Comparison of ENCODE assay signal across 9 mouse cellular contexts in the genomic region with DNA sequence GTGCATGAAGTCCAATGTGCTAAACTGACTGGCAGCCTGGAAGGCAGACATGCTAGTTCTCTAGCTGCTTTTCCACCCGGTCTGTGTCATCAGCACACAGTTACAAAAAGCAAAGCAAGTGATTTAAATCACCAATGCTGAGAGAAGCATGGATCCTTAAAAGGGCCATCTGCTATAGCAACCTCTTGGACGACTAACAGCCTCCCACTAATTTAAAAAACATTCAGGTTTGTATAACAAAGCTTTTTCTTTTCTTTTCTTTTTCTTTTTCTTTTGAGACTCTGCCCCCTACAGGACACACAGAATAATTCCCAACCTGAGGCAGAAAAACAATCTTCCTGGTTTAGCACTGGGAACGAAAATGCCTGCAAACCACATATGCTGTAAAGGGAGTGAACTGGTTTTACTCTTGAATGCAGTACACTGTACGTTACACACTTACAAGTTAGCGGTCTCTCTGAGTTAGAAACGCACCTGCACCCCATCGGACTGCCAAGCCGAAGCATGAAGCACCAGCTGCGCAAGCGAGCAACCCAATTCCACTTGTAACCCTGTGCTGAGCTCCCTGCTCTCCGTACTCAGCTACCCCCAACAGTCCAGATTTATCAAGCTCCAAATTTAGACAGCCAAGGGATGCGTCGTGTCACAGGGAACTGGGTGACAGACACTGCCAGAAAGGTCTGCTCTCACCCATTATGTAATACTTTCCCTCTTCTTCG. TPM values are rescaled to one million over a fixed set of nuclear protein-coding genes. Genes with fewer than 3 reads are reported as not detected.
DNase-seq lines count a peak whose midpoint lies in the region; ATAC-seq and TF ChIP-seq lines count a peak whose summit lies in the region.
"Had no signal": no experiment of that assay in that cellular context is flagged by ENCODE, and none has a peak within 500 bp of the region (broad histone marks: within the 10 kb centered on the region; RNA-seq: fewer than 3 reads in every experiment).

No protein-coding gene starts in this region.

- H3K36me3 ChIP-seq in CH12.LX (replicated peaks in 1 of 2; ENCODE audit: control insufficient read depth in 1 of 2, insufficient read depth in 1 of 2, low read length in 1 of 2) = peaks cover 41 to 80% of the 10 kb centered on the region in 2 experiments
- peaks cover 8% of the 10 kb centered on the region; the same call in 1 of the 2 replicates for H3K36me3 ChIP-seq in heart, embryonic 15.5 days

- no peak overlapping the region for H3K9ac ChIP-seq in CH12.LX (ENCODE audit: insufficient read depth, low read depth)
- no peak overlapping the region for H3K9ac ChIP-seq in heart, embryonic 15.5 days
- H3K9ac ChIP-seq: midbrain, embryonic 12.5 days had no signal

- H3K9me3 ChIP-seq in CH12.LX (replicated peaks; ENCODE audit: low read length) = no peaks in the 10 kb centered on the region
- no peaks in the 10 kb centered on the region for H3K9me3 ChIP-seq in heart, embryonic 15.5 days (replicated peaks)
- H3K9me3 ChIP-seq: midbrain, embryonic 12.5 days had no signal

- TF ChIP-seq RAD21 in CH12.LX (IDR thresholded peaks at IDR 0.05; ENCODE audit: low read depth, low read length) = peak; percentile 55

- peak; percentile 19 for DNase-seq in CD4-positive, CD25-positive, alpha-beta regulatory T cell, adult 2 months (ENCODE audit: low read depth, low spot score)
- DNase-seq in CH12.LX (ENCODE audit: extremely low read depth) = peak; percentile 37
- peak; percentile 30 to 57 for DNase-seq in cerebellum, postnatal 36 days
- peak; percentile 53 for DNase-seq in layer of hippocampus, adult 11-12 months (ENCODE audit: low spot score)
- DNase-seq in thymus, postnatal 0 days (ENCODE audit: low spot score) = peak; percentile 59

- H3K27me3 ChIP-seq in CH12.LX (replicated peaks) = no peaks in the 10 kb centered on the region
- no peaks in the 10 kb centered on the region for H3K27me3 ChIP-seq in heart, embryonic 15.5 days

- in situ Hi-C loops in CH12.LX (cut with MboI; ENCODE audit: low pct_ligation_motif_present, low pct_unique_long_range_greater_than_20kb, low sequenced_read_pairs) = no loop called here

- H3K4me3 ChIP-seq in CH12.LX (replicated peaks in 1 of 3; ENCODE audit: low read depth in 2 of 3, low read length in 2 of 3, poor library complexity in 1 of 3) = no peak overlapping the region
- H3K4me3 ChIP-seq in heart, embryonic 15.5 days = peak overlapping the region; percentile 30; the same call in 1 of the 2 replicates
- H3K4me3 ChIP-seq: midbrain, embryonic 12.5 days had no signal

- TF ChIP-seq POLR2A in CH12.LX (IDR thresholded peaks at IDR 0.05; ENCODE audit: low read depth, low read length) = no peak

- no peak for ATAC-seq in CD4-positive, CD25-positive, alpha-beta regulatory T cell, adult 4 months
- ATAC-seq in heart, embryonic 15.5 days (replicated peaks; ENCODE audit: insufficient number of reproducible peaks, insufficient read depth, low FRiP score, low read depth) = 0 out of 2 replicates have a peak, but pooled peaks have one; percentile 27
- peak; percentile 47 for ATAC-seq in megakaryocyte, adult 5-6 weeks (ENCODE audit: poor library complexity, severe bottlenecking)

- WGBS in heart, embryonic 15.5 days = 41% methylated on average over 14 of the region's 14 CpGs

- TF ChIP-seq EP300 in CH12.LX (IDR thresholded peaks at IDR 0.05; ENCODE audit: low read length) = no peak

- TF ChIP-seq CTCF in CH12.LX (conservative IDR thresholded peaks at IDR 0.05 in 1 of 2, IDR thresholded peaks at IDR 0.05 in 1 of 2; ENCODE audit: low read depth in 2 of 2, low read length in 2 of 2) = peak; percentile 29 to 67; a peak in 3 of 4 replicates

- H3K27ac ChIP-seq in CH12.LX (ENCODE audit: insufficient read depth, low read depth) = no peak overlapping the region
- H3K27ac ChIP-seq in heart, embryonic 15.5 days = peak overlapping the region; percentile 27; the same call in 1 of the 2 replicates
- H3K27ac ChIP-seq: midbrain, embryonic 12.5 days had no signal

- H3K4me1 ChIP-seq in CH12.LX (ENCODE audit: control insufficient read depth in 1 of 2, insufficient read depth in 2 of 2) = peaks cover 5 to 84% of the 10 kb centered on the region in 2 experiments
- peaks cover 9% of the 10 kb centered on the region; the same call in 1 of the 2 replicates for H3K4me1 ChIP-seq in heart, embryonic 15.5 days (replicated peaks)

- peaks cover 37% of the 10 kb centered on the region for H3K79me2 ChIP-seq in CH12.LX (replicated peaks; ENCODE audit: control insufficient read depth, extremely low read depth, insufficient read depth, poor library complexity, severe bottlenecking)

- H3K4me2 ChIP-seq in CH12.LX (ENCODE audit: insufficient read depth, low read depth, poor library complexity, severe bottlenecking) = no peak overlapping the region
- H3K4me2 ChIP-seq in heart, embryonic 15.5 days = peak overlapping the region; percentile 45
- H3K4me2 ChIP-seq: midbrain, embryonic 12.5 days had no signal

- dilution Hi-C loops in CH12.LX (cut with MboI; ENCODE audit: extremely low pct_ligation_motif_present, extremely low pct_unique_long_range_greater_than_20kb, low sequenced_read_pairs) = no loop called here

TF ChIP-seq in CH12.LX, 34 proteins besides CTCF, POLR2A, EP300 and RAD21:
- TF ChIP-seq ZMIZ1 (IDR thresholded peaks at IDR 0.05; ENCODE audit: low read depth, low read length) = no peak
- 0 out of 2 replicates have a peak, but pooled peaks have one; percentile 22 for TF ChIP-seq ELF1 (IDR thresholded peaks at IDR 0.05; ENCODE audit: low read depth, low read length)
- peak; percentile 46 for TF ChIP-seq SMC3 (IDR thresholded peaks at IDR 0.05; ENCODE audit: low read depth, low read length)
- peak; percentile 55 for TF ChIP-seq ZNF384 (IDR thresholded peaks at IDR 0.05; ENCODE audit: low read depth, low read length)
- TF ChIP-seq MAFK (IDR thresholded peaks at IDR 0.05; ENCODE audit: insufficient replicate concordance, low read length) = no peak
- TF ChIP-seq RCOR1 (conservative IDR thresholded peaks at IDR 0.05; ENCODE audit: low read depth, low read length) = no peak
- peak; percentile 11; the same call in 1 of the 2 replicates for TF ChIP-seq MYC (IDR thresholded peaks at IDR 0.05; ENCODE audit: low read depth, low read length)
- no peak for TF ChIP-seq ETS1 (conservative IDR thresholded peaks at IDR 0.05; ENCODE audit: low read depth, low read length)

RNA-seq across cellular contexts. Expression of gene Plekhm3, which starts 37.7 kb away (rescaled TPM):
- 10 to 100 TPM in 1 of 2 experiments, 1 to 10 TPM in 1; 7.8 to 11.2 TPM for polyA plus RNA-seq in CD4-positive, CD25-positive, alpha-beta regulatory T cell, adult 4 months (2017; shearing (Covaris generic))
- total RNA-seq in CH12.LX (2012; rRNA removed) = 14.1 and 14.6 TPM in 2 replicates
- 9.5 and 9.9 TPM in 2 replicates for total RNA-seq in CH12.LX (2014; rRNA removed)
- polyA plus RNA-seq in CH12.LX (2012; ENCODE audit: insufficient read length, low read depth) = 11.3 and 13.0 TPM in 2 replicates
- 5.8 and 7.7 TPM in 2 replicates for polyA plus RNA-seq in heart, embryonic 15.5 days (2015; fragmentation: Nextera tagmentation; extraction: Ambion mirVana)
- 38.5 and 40.6 TPM in 2 replicates for total RNA-seq in megakaryocyte, adult 5-6 weeks (2015)
- 26.4 and 39.1 TPM in 2 replicates for total RNA-seq in megakaryocyte, adult 5-6 weeks (2017)
- polyA plus RNA-seq in thymus, postnatal 0 days (2015; fragmentation: Nextera tagmentation; extraction: Ambion mirVana) = 2.9 and 5.2 TPM in 2 replicates
